Mouse (Mus musculus) lung, postnatal 0 days (tissue): ENCODE results near the gene Vav2. TPM values are rescaled to one million over a fixed set of nuclear protein-coding genes. Genes with fewer than 3 reads are reported as not detected.

ENCODE experiments used
- ATAC-seq: fragments of 200-750 bp; cut with Nextera tagmentation; 2 replicates; pipeline ENCODE4 v1.8.0; 2017; ENCODE audit warnings: moderate library complexity
- DNase-seq: peaks from one replicate; pipeline ENCODE4 v3.0.0-alpha.2; 2016; ENCODE audit warnings: low spot score
- H3K27ac ChIP-seq: fragments of 300-500 bp; sonication (generic); 2 replicates; pipeline ENCODE4 v1.5.1; 2014; ENCODE audit warnings: antibody characterized with exemption, mild to moderate bottlenecking, low read length, mixed read lengths
- H3K27me3 ChIP-seq: fragments of 300-500 bp; sonication (generic); replicated peaks from 2 replicates; pipeline ENCODE4 v1.6.1; 2014; ENCODE audit warnings: low read length, mixed read lengths; ENCODE audit not compliant: insufficient read depth
- H3K36me3 ChIP-seq: fragments of 300-500 bp; sonication (generic); 2 replicates; pipeline ENCODE4 v1.6.1; 2014; ENCODE audit warnings: low read length, mixed read lengths; ENCODE audit not compliant: insufficient read depth
- H3K4me1 ChIP-seq: fragments of 300-500 bp; sonication (generic); 2 replicates; pipeline ENCODE4 v1.6.1; 2014; ENCODE audit warnings: antibody characterized with exemption, low read depth, low read length, mixed read lengths; ENCODE audit not compliant: insufficient read depth
- H3K4me2 ChIP-seq: fragments of 300-500 bp; sonication (generic); replicated peaks from 2 replicates; pipeline ENCODE4 v1.6.1; 2014; ENCODE audit warnings: low read depth, mild to moderate bottlenecking, low read length, moderate library complexity, mixed read lengths
- H3K4me3 ChIP-seq: fragments of 300-500 bp; sonication (generic); 2 replicates; pipeline ENCODE4 v1.5.1; 2014; ENCODE audit warnings: low read depth, low read length
- H3K9ac ChIP-seq: fragments of 300-500 bp; sonication (generic); replicated peaks from 2 replicates; pipeline ENCODE4 v1.6.1; 2014; ENCODE audit warnings: low read depth, mild to moderate bottlenecking
- H3K9me3 ChIP-seq: fragments of 300-500 bp; sonication (generic); 2 replicates; pipeline ENCODE4 v1.6.1; 2016; ENCODE audit warnings: low read length, mixed read lengths
- CTCF ChIP-seq: IDR thresholded peaks from 2 replicates; pipeline ENCODE4 v1.5.1; 2016; ENCODE audit warnings: antibody characterized with exemption, mild to moderate bottlenecking
- EP300 ChIP-seq: IDR thresholded peaks from 2 replicates; pipeline ENCODE4 v1.6.1; 2016; ENCODE audit warnings: antibody characterized with exemption, mild to moderate bottlenecking, control low read depth
- WGBS: fragments of 180-500 bp; shearing (Covaris S2); extraction: QIAGEN DNeasy Blood & Tissue Kit; methylation state at CpG from one replicate; pipeline ENCODE4 v1.1.7; 2014; 5-methylcytosine and 5-hydroxymethylcytosine counted together
- polyA plus RNA-seq: library from polyadenylated mRNA; unstranded; fragments of >200 nt; fragmentation: Nextera tagmentation; extraction: Ambion mirVana; gene quantifications from 2 replicates; pipeline ENCODE4 v1.2.1, GENCODE M21; 2015

The Vav2 gene
- polyA plus RNA-seq: 11.8 and 12.1 TPM in 2 replicates

- Histone ChIP-seq H3K9ac (peak within 1 kb of the TSS; percentile 73), H3K4me2 (peak within 1 kb of the TSS; percentile 94), H3K4me3 (peak within 1 kb of the TSS; percentile 71), H3K27me3 (no peaks in the 10 kb centered on the region), H3K36me3 (no peaks in the 10 kb centered on the region), H3K9me3 (no peaks in the 10 kb centered on the region), H3K4me1 (peaks cover 28% of the 10 kb centered on the region), H3K27ac (peak within 1 kb of the TSS; percentile 87)
- ATAC-seq (peak; percentile 96), DNase-seq (peak; percentile 98)
- 1% methylated on average over 39 of the region's 58 CpGs for WGBS
- peak; percentile 18; the same call in 1 of the 2 replicates for TF ChIP-seq CTCF
- no peak for TF ChIP-seq EP300
Measured at GRCm38 (mm10) chr2:27426855-27427457, at the start of gene Vav2. Vav2 (minus strand) TSS chr2:27427033.

- Histone ChIP-seq H3K27me3 (no peaks in the 10 kb centered on the region), H3K4me3 (peak overlapping the region; percentile 66), H3K27ac (peak overlapping the region; percentile 95), H3K9me3 (no peaks in the 10 kb centered on the region), H3K4me1 (peaks cover 11% of the 10 kb centered on the region; the same call in 1 of the 2 replicates), H3K9ac (peak overlapping the region; percentile 61), H3K4me2 (peak overlapping the region; percentile 75), H3K36me3 (no peaks in the 10 kb centered on the region)
- ATAC-seq (peak; percentile 99), DNase-seq (peak; percentile 97)
- under 1% methylated on average over 62 of the region's 96 CpGs for whole genome bisulfite sequencing
- TF ChIP-seq EP300 (no peak), CTCF (no peak)
Measured at GRCm38 (mm10) chr2:27475495-27476302, 48.9 kb upstream of the Vav2 start.

- Histone ChIP-seq H3K27me3 (no peaks in the 10 kb centered on the region), H3K4me1 (peaks cover 11% of the 10 kb centered on the region; the same call in 1 of the 2 replicates), H3K4me3 (peak overlapping the region; percentile 66), H3K36me3 (no peaks in the 10 kb centered on the region), H3K27ac (peak overlapping the region; percentile 95), H3K9me3 (no peaks in the 10 kb centered on the region), H3K4me2 (peak overlapping the region; percentile 75), H3K9ac (peak overlapping the region; percentile 61)
- DNase-seq (peak; percentile 67), ATAC-seq (peak; percentile 39)
- under 1% methylated on average over 68 of the region's 84 CpGs for WGBS
- TF ChIP-seq CTCF (no peak), EP300 (no peak)
Measured at GRCm38 (mm10) chr2:27474621-27475484, 48.0 kb upstream of the Vav2 start.

GRCm38 (mm10) chr2:27473911-27474310, 47.1 kb upstream of the Vav2 start:
- ATAC-seq: no peak
- H3K4me1 ChIP-seq: peaks cover 11% of the 10 kb centered on the region; the same call in 1 of the 2 replicates
- DNase-seq: no peak
- H3K9me3 ChIP-seq: no peaks in the 10 kb centered on the region
- WGBS: 11% methylated on average over 4 of the region's 4 CpGs
- H3K36me3 ChIP-seq: no peaks in the 10 kb centered on the region
- H3K4me2 ChIP-seq: peak overlapping the region; percentile 75
- peak overlapping the region; percentile 95; the same call in 1 of the 2 replicates for H3K27ac ChIP-seq
- peak overlapping the region; percentile 66 for H3K4me3 ChIP-seq
- H3K9ac ChIP-seq: peak overlapping the region; percentile 61
- no peaks in the 10 kb centered on the region for H3K27me3 ChIP-seq
- TF ChIP-seq EP300 (no peak), CTCF (no peak)

GRCm38 (mm10) chr2:27473061-27473765, 46.4 kb upstream of the Vav2 start:
- 48% methylated on average over 7 of the region's 7 CpGs for WGBS
- no peaks in the 10 kb centered on the region for H3K27me3 ChIP-seq
- H3K4me1 ChIP-seq: peaks cover 11% of the 10 kb centered on the region; the same call in 1 of the 2 replicates
- peak overlapping the region; percentile 66; the same call in 1 of the 2 replicates for H3K4me3 ChIP-seq
- peak overlapping the region; percentile 75 for H3K4me2 ChIP-seq
- H3K9ac ChIP-seq: no peak overlapping the region; the same call in 1 of the 2 replicates
- 0 out of 2 replicates have a peak overlapping the region, but pooled peaks have one; percentile 95 for H3K27ac ChIP-seq
- ATAC-seq (no peak), DNase-seq (no peak)
- H3K36me3 ChIP-seq: no peaks in the 10 kb centered on the region
- H3K9me3 ChIP-seq: no peaks in the 10 kb centered on the region
- no peak for TF ChIP-seq EP300
- TF ChIP-seq CTCF: no peak
